Mouse (Mus musculus) effector memory CD4-positive, alpha-beta T cell, adult 7 months (primary cell): ENCODE results near the gene Lenep. TPM values are rescaled to one million over a fixed set of nuclear protein-coding genes. Genes with fewer than 3 reads are reported as not detected.

ENCODE experiments used
- polyA plus RNA-seq: library from polyadenylated mRNA; unstranded; fragments of 100-300 nt; shearing (Covaris generic); gene quantifications from one replicate; pipeline ENCODE4 v1.2.1, GENCODE M21; 2017

Gene Lenep
- not detected for polyA plus RNA-seq

GRCm38 (mm10) chr3:89402693-89403092 is at the start of gene Lenep:
Lenep (minus strand) TSS chr3:89402793.

GRCm38 (mm10) chr3:89436176-89437113 is 33.9 kb upstream of the Lenep start, which contains the start of gene Pbxip1:
Pbxip1 (plus strand) TSS chr3:89436706.

GRCm38 (mm10) chr3:89430171-89431159 is 27.9 kb upstream of the Lenep start, which contains the start of gene Pygo2:
Pygo2 (plus strand) TSS chr3:89430214.

GRCm38 (mm10) chr3:89418170-89418860 is 15.7 kb upstream of the Lenep start, which contains the start of the genes Cks1b and Shc1:
Cks1b (minus strand) TSS chr3:89418383.
Shc1 (plus strand) TSS chr3:89418443.

GRCm38 (mm10) chr3:89411490-89412393 is 9.1 kb upstream of the Lenep start, which contains the start of gene Flad1:
Flad1 (minus strand) TSS chr3:89411870.

GRCm38 (mm10) chr3:89394006-89394893 is 8.3 kb downstream of the Lenep start, which contains the start of gene Zbtb7b:
Zbtb7b (minus strand) TSS chr3:89394776.

GRCm38 (mm10) chr3:89365153-89365485 is 37.5 kb downstream of the Lenep start, which contains the start of gene Dcst1:
Dcst1 (minus strand) TSS chr3:89365253.

GRCm38 (mm10) chr3:89361675-89362074 is 40.9 kb downstream of the Lenep start, which contains the start of gene Dcst2:
Dcst2 (plus strand) TSS chr3:89361975.

Other genes with a start within 250 kb of the Lenep start
- 0.48 TPM for gene Hcn3, start 242.6 kb downstream of the Lenep start, polyA plus RNA-seq
- 80.7 TPM for gene Clk2, start 238.0 kb downstream of the Lenep start, polyA plus RNA-seq
- gene Scamp3, start 225.3 kb downstream of the Lenep start, polyA plus RNA-seq, result 240 TPM
- 102 TPM for gene Fam189b, start 219.7 kb downstream of the Lenep start, polyA plus RNA-seq
- 106 TPM for gene Gba, start 199.9 kb downstream of the Lenep start, polyA plus RNA-seq
- gene Thbs3, start 187.6 kb downstream of the Lenep start, polyA plus RNA-seq, result 2.3 TPM
- gene Mtx1, start 175.7 kb downstream of the Lenep start, polyA plus RNA-seq, result 86.4 TPM
- gene Muc1, start 173.7 kb downstream of the Lenep start, polyA plus RNA-seq, result 12.5 TPM
- 246 TPM for gene Krtcap2, start 156.8 kb downstream of the Lenep start, polyA plus RNA-seq
- 2.6 TPM for gene Trim46, start 156.5 kb downstream of the Lenep start, polyA plus RNA-seq
- gene Dpm3, start 143.4 kb downstream of the Lenep start, polyA plus RNA-seq, result 76.3 TPM
- 134 TPM for gene Slc50a1, start 132.2 kb downstream of the Lenep start, polyA plus RNA-seq
- not detected for gene Efna1, start 121.7 kb downstream of the Lenep start, polyA plus RNA-seq
- gene Efna3, start 79.8 kb downstream of the Lenep start, polyA plus RNA-seq, result not detected
- 0.32 TPM for gene Efna4, start 64.8 kb downstream of the Lenep start, polyA plus RNA-seq
- 18.8 TPM for gene Adam15, start 52.8 kb downstream of the Lenep start, polyA plus RNA-seq
- gene Dcst2, start 40.8 kb downstream of the Lenep start, polyA plus RNA-seq, result 0.16 TPM
- 0.16 TPM for gene Dcst1, start 37.5 kb downstream of the Lenep start, polyA plus RNA-seq
- gene Zbtb7b, start 8.0 kb downstream of the Lenep start, polyA plus RNA-seq, result 10.7 TPM
- 32.0 TPM for gene Flad1, start 9.1 kb upstream of the Lenep start, polyA plus RNA-seq
- 10.2 TPM for gene Cks1b, start 15.6 kb upstream of the Lenep start, polyA plus RNA-seq
- 71.5 TPM for gene Shc1, start 15.7 kb upstream of the Lenep start, polyA plus RNA-seq
- 47.8 TPM for gene Pygo2, start 27.4 kb upstream of the Lenep start, polyA plus RNA-seq
- gene Pbxip1, start 33.9 kb upstream of the Lenep start, polyA plus RNA-seq, result 109 TPM
- 7.7 TPM for gene Pmvk, start 51.7 kb upstream of the Lenep start, polyA plus RNA-seq
- gene Kcnn3, start 117.4 kb upstream of the Lenep start, polyA plus RNA-seq, result not detected